Mouse (Mus musculus): Measurements from ENCODE around the gene Wnt5b. TPM values are rescaled to one million over a fixed set of nuclear protein-coding genes. Genes with fewer than 3 reads are reported as not detected.

The Wnt5b gene
- polyA plus RNA-seq, 1 experiment from 2014 or later = 3.2 TPM

DNA sequence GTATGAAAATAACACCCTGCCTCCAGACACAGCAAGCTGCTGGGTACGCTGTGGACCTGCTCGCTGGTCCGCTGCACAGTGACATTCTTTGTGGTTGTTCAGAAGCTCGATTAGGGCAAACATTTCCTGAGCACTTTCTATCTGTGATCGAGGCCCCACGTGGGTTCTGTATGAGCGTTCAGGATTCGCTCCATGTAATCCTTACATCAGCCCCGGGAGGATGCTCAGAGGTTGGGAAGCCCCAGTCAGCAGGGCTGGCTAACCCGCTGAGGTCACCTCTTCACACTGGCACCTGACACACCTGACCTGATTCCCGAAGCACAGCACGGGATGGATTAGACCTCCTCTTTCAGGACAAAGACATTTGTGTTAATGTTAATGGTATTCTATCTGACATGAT is 8.3 kb downstream of the Wnt5b start:
- Histone ChIP-seq H3K27ac (ENCODE audit: low read depth, low read length) (no peak overlapping the region), H3K4me3 (ENCODE audit: low read depth, low read length) (no peak overlapping the region), H3K9me3 (ENCODE audit: control insufficient read depth, low read length) (no peaks in the 10 kb centered on the region), H3K4me2 (no peak overlapping the region), H3K27me3 (replicated peaks; ENCODE audit: control insufficient read depth, insufficient read depth, low read length) (no peaks in the 10 kb centered on the region; the same call in 1 of the 2 replicates), H3K36me3 (ENCODE audit: control insufficient read depth, insufficient read depth, low read length) (no peaks in the 10 kb centered on the region), H3K9ac (ENCODE audit: low read depth, low read length) (no peak overlapping the region), H3K4me1 (replicated peaks; ENCODE audit: control insufficient read depth, insufficient read depth, low read length) (no peaks in the 10 kb centered on the region)
- no peak for DNase-seq (ENCODE audit: low spot score)
- no peak for ATAC-seq (replicated peaks; ENCODE audit: low FRiP score)
- 80% methylated on average over 12 of the region's 12 CpGs for WGBS

- Histone ChIP-seq H3K4me3 (ENCODE audit: low read depth, low read length) (no peak overlapping the region), H3K36me3 (ENCODE audit: control insufficient read depth, insufficient read depth, low read length) (no peaks in the 10 kb centered on the region), H3K27me3 (replicated peaks; ENCODE audit: control insufficient read depth, insufficient read depth, low read length) (no peaks in the 10 kb centered on the region), H3K9ac (ENCODE audit: low read depth, low read length) (no peak overlapping the region), H3K27ac (ENCODE audit: low read depth, low read length) (no peak overlapping the region), H3K9me3 (ENCODE audit: control insufficient read depth, low read length) (no peaks in the 10 kb centered on the region), H3K4me1 (replicated peaks; ENCODE audit: control insufficient read depth, insufficient read depth, low read length) (no peaks in the 10 kb centered on the region), H3K4me2 (no peak overlapping the region)
- DNase-seq (ENCODE audit: low spot score) = no peak
- WGBS = 73% methylated on average over 9 of the region's 9 CpGs
- no peak for ATAC-seq (replicated peaks; ENCODE audit: low FRiP score)
These were observed 10.9 kb downstream of the Wnt5b start for GRCm38 (mm10) chr6:119533170-119533709.

DNA sequence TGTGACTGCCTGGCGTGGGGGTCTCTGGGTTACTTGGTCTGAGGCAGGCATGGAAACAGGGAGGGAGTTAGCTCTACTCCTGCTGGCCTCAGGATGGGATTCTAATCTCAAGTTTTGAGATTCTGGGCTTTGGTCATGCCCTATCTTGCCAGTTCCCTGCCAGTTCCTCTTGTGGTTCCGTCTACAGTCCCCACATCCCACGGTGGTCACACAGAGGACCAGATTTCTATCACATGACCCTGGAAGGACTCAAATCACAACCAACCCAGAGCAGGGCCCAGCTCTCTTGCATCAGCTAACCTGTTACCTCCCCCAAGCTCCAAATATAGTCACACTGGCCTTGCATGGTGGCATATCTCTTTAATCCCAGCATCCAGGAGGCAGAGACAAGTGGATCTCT is 14.5 kb downstream of the Wnt5b start:
- Histone ChIP-seq H3K9ac (ENCODE audit: low read depth, low read length) (no peak overlapping the region), H3K27me3 (replicated peaks; ENCODE audit: control insufficient read depth, insufficient read depth, low read length) (no peaks in the 10 kb centered on the region)
- 59% methylated on average over 3 of the region's 3 CpGs for WGBS

DNA sequence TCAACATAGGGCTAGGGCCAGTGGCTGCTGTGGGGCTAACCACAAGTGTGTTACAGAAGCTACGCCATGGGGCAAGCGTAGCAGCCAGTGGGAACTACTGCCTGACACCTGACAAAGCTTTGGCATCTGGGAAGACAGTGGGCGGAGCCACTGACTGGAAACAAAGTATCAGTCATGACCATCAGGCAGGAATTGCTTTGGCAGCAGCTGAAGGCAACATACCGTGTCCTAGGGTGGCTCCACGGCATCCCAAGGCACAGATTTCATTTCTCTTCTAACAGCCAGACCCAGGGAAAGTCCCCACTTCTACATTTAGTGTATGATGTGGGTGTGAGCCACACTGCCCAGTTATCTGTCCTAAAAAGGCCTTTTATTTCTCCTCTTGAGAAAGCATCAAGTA is 17.6 kb downstream of the Wnt5b start:
- no peak overlapping the region for H3K4me2 ChIP-seq
- ATAC-seq (replicated peaks; ENCODE audit: low FRiP score) (no peak), DNase-seq (ENCODE audit: low spot score) (no peak)
- no peaks in the 10 kb centered on the region for H3K9me3 ChIP-seq (ENCODE audit: control insufficient read depth, low read length)
- WGBS = 72% methylated on average over 5 of the region's 5 CpGs
- no peak overlapping the region for H3K27ac ChIP-seq (ENCODE audit: low read depth, low read length)
- 0 out of 2 replicates have a peak, but pooled peaks cover 2% of the 10 kb centered on the region for H3K4me1 ChIP-seq (replicated peaks; ENCODE audit: control insufficient read depth, insufficient read depth, low read length)
- no peaks in the 10 kb centered on the region for H3K27me3 ChIP-seq (replicated peaks; ENCODE audit: control insufficient read depth, insufficient read depth, low read length)
- H3K4me3 ChIP-seq (ENCODE audit: low read depth, low read length) = no peak overlapping the region
- no peak overlapping the region for H3K9ac ChIP-seq (ENCODE audit: low read depth, low read length)
- H3K36me3 ChIP-seq (ENCODE audit: control insufficient read depth, insufficient read depth, low read length) = no peaks in the 10 kb centered on the region

More for the DNA sequence above, 14.5 kb downstream of the Wnt5b start:
- Histone ChIP-seq H3K4me2 (no peak overlapping the region), H3K9me3 (ENCODE audit: control insufficient read depth, low read length) (no peaks in the 10 kb centered on the region), H3K36me3 (ENCODE audit: control insufficient read depth, insufficient read depth, low read length) (no peaks in the 10 kb centered on the region), H3K27ac (ENCODE audit: low read depth, low read length) (no peak overlapping the region), H3K4me1 (replicated peaks; ENCODE audit: control insufficient read depth, insufficient read depth, low read length) (no peaks in the 10 kb centered on the region), H3K4me3 (ENCODE audit: low read depth, low read length) (no peak overlapping the region)
- ATAC-seq (replicated peaks; ENCODE audit: low FRiP score) = no peak
- DNase-seq (ENCODE audit: low spot score) = no peak

- H3K9me3 ChIP-seq (ENCODE audit: control insufficient read depth, low read length) = no peaks in the 10 kb centered on the region
- 30% methylated on average over 3 of the region's 3 CpGs for WGBS
These were observed 22.2 kb downstream of the Wnt5b start for GRCm38 (mm10) chr6:119521931-119522391.

DNA sequence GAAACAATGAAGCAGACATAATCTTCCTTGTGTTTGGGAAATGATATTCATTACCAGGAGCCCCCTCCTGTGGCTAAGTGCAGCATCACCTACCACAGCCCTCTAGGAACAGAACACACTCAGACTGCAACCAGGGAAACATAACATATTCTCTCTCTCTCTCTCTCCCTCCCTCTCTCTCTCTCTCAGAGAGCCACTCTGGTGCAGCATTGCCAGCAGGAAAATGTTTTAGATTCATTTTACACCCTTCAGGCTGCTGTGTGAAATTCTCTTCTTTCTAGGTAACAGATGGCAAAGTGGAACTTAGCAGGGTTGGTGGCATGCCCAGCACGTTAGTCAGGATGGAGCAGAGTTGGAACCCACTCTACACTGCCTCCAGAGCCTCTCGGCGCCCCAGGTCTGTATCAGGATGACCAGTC is 22.7 kb downstream of the Wnt5b start:
- H3K4me3 ChIP-seq (ENCODE audit: low read depth, low read length) = no peak overlapping the region
- no peaks in the 10 kb centered on the region for H3K36me3 ChIP-seq (ENCODE audit: control insufficient read depth, insufficient read depth, low read length)
- H3K27me3 ChIP-seq (replicated peaks; ENCODE audit: control insufficient read depth, insufficient read depth, low read length) = no peaks in the 10 kb centered on the region
- H3K9ac ChIP-seq (ENCODE audit: low read depth, low read length) = no peak overlapping the region
- H3K9me3 ChIP-seq (ENCODE audit: control insufficient read depth, low read length) = no peaks in the 10 kb centered on the region
- 76% methylated on average over 3 of the region's 3 CpGs for WGBS
- H3K4me2 ChIP-seq = no peak overlapping the region
- H3K27ac ChIP-seq (ENCODE audit: low read depth, low read length) = no peak overlapping the region
- H3K4me1 ChIP-seq (replicated peaks; ENCODE audit: control insufficient read depth, insufficient read depth, low read length) = 0 out of 2 replicates have a peak, but pooled peaks cover 2% of the 10 kb centered on the region
- ATAC-seq (replicated peaks; ENCODE audit: low FRiP score) = no peak
- no peak for DNase-seq (ENCODE audit: low spot score)

More at GRCm38 (mm10) chr6:119521931-119522391, 22.2 kb downstream of the Wnt5b start:
- Histone ChIP-seq H3K4me1 (replicated peaks; ENCODE audit: control insufficient read depth, insufficient read depth, low read length) (0 out of 2 replicates have a peak, but pooled peaks cover 2% of the 10 kb centered on the region), H3K27me3 (replicated peaks; ENCODE audit: control insufficient read depth, insufficient read depth, low read length) (no peaks in the 10 kb centered on the region), H3K4me3 (ENCODE audit: low read depth, low read length) (no peak overlapping the region), H3K4me2 (no peak overlapping the region), H3K27ac (ENCODE audit: low read depth, low read length) (no peak overlapping the region), H3K9ac (ENCODE audit: low read depth, low read length) (no peak overlapping the region), H3K36me3 (ENCODE audit: control insufficient read depth, insufficient read depth, low read length) (no peaks in the 10 kb centered on the region)
- DNase-seq (ENCODE audit: low spot score) (no peak), ATAC-seq (replicated peaks; ENCODE audit: low FRiP score) (no peak)

- Histone ChIP-seq H3K9ac (ENCODE audit: low read depth, low read length) (no peak overlapping the region), H3K9me3 (ENCODE audit: control insufficient read depth, low read length) (no peaks in the 10 kb centered on the region), H3K4me2 (no peak overlapping the region), H3K36me3 (ENCODE audit: control insufficient read depth, insufficient read depth, low read length) (no peaks in the 10 kb centered on the region), H3K27ac (ENCODE audit: low read depth, low read length) (no peak overlapping the region), H3K27me3 (replicated peaks; ENCODE audit: control insufficient read depth, insufficient read depth, low read length) (no peaks in the 10 kb centered on the region), H3K4me3 (ENCODE audit: low read depth, low read length) (no peak overlapping the region), H3K4me1 (replicated peaks; ENCODE audit: control insufficient read depth, insufficient read depth, low read length) (0 out of 2 replicates have a peak, but pooled peaks cover 2% of the 10 kb centered on the region)
- WGBS = 46% methylated on average over 9 of the region's 9 CpGs
- ATAC-seq (replicated peaks; ENCODE audit: low FRiP score) (no peak), DNase-seq (ENCODE audit: low spot score) (no peak)
These were observed 23.4 kb downstream of the Wnt5b start for GRCm38 (mm10) chr6:119520731-119521130.

DNA sequence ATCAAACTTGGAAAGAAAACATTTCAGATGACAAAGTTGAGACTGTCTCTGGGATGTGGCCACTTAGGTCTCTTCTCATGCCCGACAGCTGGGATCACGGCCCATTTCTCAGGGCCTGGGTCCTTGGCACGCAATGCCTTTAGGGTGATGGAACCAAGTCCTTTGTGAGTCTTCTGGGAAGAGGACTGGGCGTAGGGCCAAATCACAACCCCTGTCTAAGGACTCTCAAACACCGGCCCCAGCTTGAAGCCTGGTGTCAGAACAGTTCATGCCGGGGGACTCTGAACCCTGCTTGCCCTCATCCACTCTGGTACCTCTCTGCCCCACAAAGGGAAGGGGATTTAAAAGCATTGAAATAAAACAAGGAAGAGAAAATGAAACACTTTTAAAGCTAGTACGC is 30.1 kb downstream of the Wnt5b start:
- Histone ChIP-seq H3K4me1 (replicated peaks; ENCODE audit: control insufficient read depth, insufficient read depth, low read length) (no peaks in the 10 kb centered on the region), H3K4me2 (no peak overlapping the region), H3K27ac (ENCODE audit: low read depth, low read length) (no peak overlapping the region), H3K27me3 (replicated peaks; ENCODE audit: control insufficient read depth, insufficient read depth, low read length) (no peaks in the 10 kb centered on the region), H3K9ac (ENCODE audit: low read depth, low read length) (no peak overlapping the region), H3K36me3 (ENCODE audit: control insufficient read depth, insufficient read depth, low read length) (no peaks in the 10 kb centered on the region), H3K9me3 (ENCODE audit: control insufficient read depth, low read length) (no peaks in the 10 kb centered on the region), H3K4me3 (ENCODE audit: low read depth, low read length) (no peak overlapping the region)
- WGBS = 87% methylated on average over 7 of the region's 7 CpGs
- ATAC-seq (replicated peaks; ENCODE audit: low FRiP score) (no peak), DNase-seq (ENCODE audit: low spot score) (no peak)

GRCm38 (mm10) chr6:119513452-119513851 is 30.7 kb downstream of the Wnt5b start:
- Histone ChIP-seq H3K27ac (ENCODE audit: low read depth, low read length) (no peak overlapping the region), H3K4me2 (no peak overlapping the region), H3K36me3 (ENCODE audit: control insufficient read depth, insufficient read depth, low read length) (no peaks in the 10 kb centered on the region), H3K9me3 (ENCODE audit: control insufficient read depth, low read length) (no peaks in the 10 kb centered on the region), H3K27me3 (replicated peaks; ENCODE audit: control insufficient read depth, insufficient read depth, low read length) (no peaks in the 10 kb centered on the region), H3K4me3 (ENCODE audit: low read depth, low read length) (no peak overlapping the region), H3K4me1 (replicated peaks; ENCODE audit: control insufficient read depth, insufficient read depth, low read length) (no peaks in the 10 kb centered on the region), H3K9ac (ENCODE audit: low read depth, low read length) (no peak overlapping the region)
- 76% methylated on average over 5 of the region's 5 CpGs for WGBS
- no peak for ATAC-seq (replicated peaks; ENCODE audit: low FRiP score)
- DNase-seq (ENCODE audit: low spot score) = no peak
